Mouse (Mus musculus) ES-Bruce4 (cell line): ENCODE measurements around the gene Nedd4. TPM values are rescaled to one million over a fixed set of nuclear protein-coding genes. Genes with fewer than 3 reads are reported as not detected.

Experiments
- H3K27ac ChIP-seq: 2 replicates; pipeline ENCODE4 v1.5.1; 2012; ENCODE audit warnings: low read length, inconsistent platforms; ENCODE audit not compliant: insufficient read depth
- H3K27me3 ChIP-seq: 2 replicates; pipeline ENCODE4 v1.6.1; 2012; ENCODE audit warnings: mild to moderate bottlenecking, low read length, inconsistent platforms; ENCODE audit not compliant: control insufficient read depth, poor library complexity, insufficient read depth, severe bottlenecking
- H3K36me3 ChIP-seq: 2 replicates; pipeline ENCODE4 v1.6.1; 2012; ENCODE audit warnings: inconsistent platforms, mild to moderate bottlenecking, low read length, moderate library complexity; ENCODE audit not compliant: control insufficient read depth, poor library complexity, insufficient read depth, severe bottlenecking
- H3K4me1 ChIP-seq: one replicate; pipeline ENCODE4 v1.8.1; 2011; ENCODE audit warnings: low read length; ENCODE audit not compliant: control insufficient read depth, insufficient read depth
- H3K4me3 ChIP-seq: 2 replicates; pipeline ENCODE4 v1.5.1; 2011; ENCODE audit warnings: low read depth, mild to moderate bottlenecking, low read length
- H3K9ac ChIP-seq: 2 replicates; pipeline ENCODE4 v1.6.1; 2012; ENCODE audit warnings: low read depth, mild to moderate bottlenecking, inconsistent platforms; ENCODE audit not compliant: poor library complexity, severe bottlenecking
- H3K9me3 ChIP-seq: replicated peaks from 2 replicates; pipeline ENCODE4 v1.6.1; 2012; ENCODE audit warnings: mild to moderate bottlenecking, low read length, inconsistent platforms; ENCODE audit not compliant: control insufficient read depth, poor library complexity, insufficient read depth, severe bottlenecking
- CTCF ChIP-seq: IDR thresholded peaks from one replicate; pipeline ENCODE4 v1.8.1; 2011; ENCODE audit warnings: low read depth, low read length
- EP300 ChIP-seq: IDR thresholded peaks from 2 replicates; pipeline ENCODE4 v1.6.1; 2011; ENCODE audit warnings: low read depth, low read length; ENCODE audit not compliant: insufficient read depth
- POLR2A ChIP-seq: IDR thresholded peaks from one replicate; pipeline ENCODE4 v1.8.1; 2011; ENCODE audit warnings: low read length; ENCODE audit not compliant: insufficient read depth
- polyA plus RNA-seq: library from polyadenylated mRNA; stranded (reverse); fragments of >200 nt; gene quantifications from 2 replicates; pipeline ENCODE4 v1.2.4, GENCODE M21; 2011; ENCODE audit warnings: low read depth; ENCODE audit not compliant: missing spikeins, insufficient read depth, insufficient read length

Nedd4 gene
- polyA plus RNA-seq, 1 experiment, result 1,184 TPM

DNA sequence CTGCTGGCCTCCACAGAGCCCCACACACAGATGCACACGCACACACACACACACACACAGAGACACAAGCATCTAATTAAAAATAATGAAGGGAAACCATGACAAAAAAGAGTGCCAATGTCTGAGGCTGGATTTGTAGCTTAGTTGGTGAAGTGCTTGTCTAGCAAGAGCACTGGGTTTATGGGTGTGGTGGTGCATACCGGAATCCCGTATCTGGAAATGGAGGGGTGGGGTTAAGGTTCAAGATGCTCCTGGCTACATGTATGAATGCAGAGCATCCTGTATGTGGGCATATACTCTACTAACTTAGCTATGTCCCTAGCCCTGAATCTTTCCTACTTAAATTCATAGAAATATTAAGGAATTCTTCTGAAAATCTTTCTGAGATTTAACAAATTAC lies 5.0 kb downstream of the Nedd4 start:
- Histone ChIP-seq H3K4me1 (no peaks in the 10 kb centered on the region), H3K27me3 (no peaks in the 10 kb centered on the region), H3K27ac (no peak overlapping the region), H3K4me3 (no peak overlapping the region), H3K9me3 (no peaks in the 10 kb centered on the region), H3K36me3 (peaks cover 70% of the 10 kb centered on the region), H3K9ac (no peak overlapping the region)
- TF ChIP-seq CTCF (no peak), POLR2A (no peak), EP300 (no peak)

DNA sequence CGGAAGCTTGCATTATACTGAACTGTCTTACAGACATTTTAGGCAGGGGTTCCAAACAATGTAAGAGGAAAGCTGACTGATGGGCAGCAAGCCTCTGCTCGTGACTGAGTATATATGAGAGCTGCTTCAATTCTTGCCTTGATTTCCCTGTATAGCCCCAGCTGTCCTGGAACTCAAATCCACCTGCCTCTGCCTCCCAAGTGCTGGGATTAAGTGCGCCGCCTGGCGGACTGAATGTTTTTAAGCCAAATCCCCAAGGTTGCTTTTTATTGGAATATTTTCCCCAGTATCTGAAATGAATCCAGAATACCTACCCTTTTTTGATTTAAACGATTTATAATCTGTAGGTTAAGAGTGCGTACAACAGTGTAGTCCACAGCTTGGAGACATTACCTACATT lies 7.2 kb downstream of the Nedd4 start:
- Histone ChIP-seq H3K4me1 (no peaks in the 10 kb centered on the region), H3K9ac (peak overlapping the region; percentile 13; the same call in 1 of the 2 replicates), H3K9me3 (no peaks in the 10 kb centered on the region), H3K36me3 (peaks cover 78% of the 10 kb centered on the region), H3K27me3 (no peaks in the 10 kb centered on the region), H3K27ac (no peak overlapping the region), H3K4me3 (no peak overlapping the region)
- TF ChIP-seq EP300 (no peak), CTCF (peak; percentile 48)

DNA sequence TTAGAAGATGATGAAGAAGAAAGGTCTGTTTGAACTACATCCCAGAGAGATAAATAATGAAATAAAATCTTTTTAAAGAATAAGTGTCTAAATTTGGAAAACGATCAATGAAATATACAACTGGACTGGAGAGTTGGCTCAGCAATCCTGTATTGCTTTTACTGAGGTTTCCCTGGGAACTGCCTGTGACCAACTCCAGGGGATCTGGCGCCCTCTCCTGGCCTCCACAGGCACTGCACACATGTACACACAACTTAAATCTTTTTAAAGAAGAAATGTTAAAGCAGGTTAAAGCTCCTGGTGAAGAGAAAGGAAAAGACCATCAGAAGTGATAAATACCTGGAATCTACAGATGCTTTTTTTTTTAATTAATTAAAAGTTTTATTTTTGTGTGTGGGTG lies 10.2 kb downstream of the Nedd4 start:
- TF ChIP-seq CTCF (peak; percentile 93), EP300 (no peak), POLR2A (no peak)
- H3K36me3 ChIP-seq, result peaks cover 75% of the 10 kb centered on the region
- H3K4me3 ChIP-seq, result no peak overlapping the region
- H3K9me3 ChIP-seq, result no peaks in the 10 kb centered on the region
- no peaks in the 10 kb centered on the region for H3K27me3 ChIP-seq
- H3K27ac ChIP-seq, result no peak overlapping the region
- no peaks in the 10 kb centered on the region for H3K4me1 ChIP-seq
- no peak overlapping the region for H3K9ac ChIP-seq

DNA sequence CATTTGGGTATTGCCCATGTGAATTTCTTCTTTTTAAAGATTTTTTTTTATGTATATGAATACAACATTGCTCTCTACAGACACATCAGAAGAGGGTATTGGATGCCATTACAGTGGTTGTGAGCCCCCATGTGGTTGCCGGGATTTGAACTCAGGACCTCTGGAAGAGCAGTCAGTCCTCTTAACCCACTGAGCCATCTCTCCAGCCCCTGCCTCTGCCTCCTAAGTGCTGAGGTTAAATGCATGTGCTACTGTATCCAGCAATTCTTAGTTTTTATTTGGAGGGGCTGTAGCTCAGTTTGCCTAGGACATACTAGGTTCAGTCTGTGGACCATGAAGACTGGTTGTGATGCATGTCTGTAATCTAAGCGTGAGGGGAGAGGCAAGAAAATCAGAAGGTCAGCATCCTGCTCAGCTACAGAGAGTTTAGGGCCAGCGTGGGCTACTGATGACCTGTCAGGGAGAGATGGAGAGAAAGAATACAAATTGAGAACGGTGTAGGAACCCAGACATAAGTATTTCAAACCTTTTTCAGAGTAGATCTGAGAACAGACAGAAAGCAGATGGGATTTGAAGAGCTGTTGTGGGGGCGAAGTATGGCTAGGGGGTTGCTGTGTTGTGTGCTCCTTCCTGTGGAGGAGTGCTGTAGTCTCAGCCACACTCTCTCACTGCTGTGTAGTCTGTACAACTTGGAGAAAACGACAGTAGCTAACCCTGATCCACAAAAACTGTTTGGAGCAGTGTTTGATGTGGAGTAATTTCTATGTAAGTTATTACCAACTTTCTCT lies 13.0 kb downstream of the Nedd4 start:
- no peak overlapping the region for H3K9ac ChIP-seq
- TF ChIP-seq EP300 (no peak), POLR2A (no peak), CTCF (no peak)
- no peaks in the 10 kb centered on the region for H3K27me3 ChIP-seq
- peaks cover 67% of the 10 kb centered on the region for H3K36me3 ChIP-seq
- H3K9me3 ChIP-seq, result no peaks in the 10 kb centered on the region
- no peaks in the 10 kb centered on the region for H3K4me1 ChIP-seq
- no peak overlapping the region for H3K27ac ChIP-seq
- H3K4me3 ChIP-seq, result no peak overlapping the region

DNA sequence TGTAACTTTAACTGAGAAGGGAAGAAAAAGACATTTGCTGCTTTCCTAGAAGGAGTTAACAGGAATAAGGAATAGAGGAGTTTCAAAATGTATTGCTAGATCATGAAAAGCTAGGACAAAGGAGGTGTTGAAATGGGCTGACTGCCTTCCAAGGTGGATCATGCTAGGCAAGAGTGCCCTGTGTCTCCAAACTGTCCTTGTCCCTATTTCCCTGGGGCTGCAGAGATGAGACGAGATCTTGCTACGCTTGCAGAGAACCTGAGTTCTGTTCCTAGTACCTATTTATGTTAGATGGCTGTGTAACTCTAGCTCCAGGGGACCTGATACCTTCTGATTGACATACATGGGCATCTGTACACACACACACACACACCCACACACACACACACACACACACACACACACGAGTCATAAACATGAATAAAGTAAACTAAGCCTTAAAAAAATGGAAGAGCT lies 13.6 kb downstream of the Nedd4 start:
- TF ChIP-seq CTCF (no peak), EP300 (no peak), POLR2A (no peak)
- no peaks in the 10 kb centered on the region for H3K9me3 ChIP-seq
- no peaks in the 10 kb centered on the region for H3K27me3 ChIP-seq
- H3K36me3 ChIP-seq, result peaks cover 66% of the 10 kb centered on the region
- H3K27ac ChIP-seq, result no peak overlapping the region
- no peaks in the 10 kb centered on the region for H3K4me1 ChIP-seq
- no peak overlapping the region for H3K4me3 ChIP-seq
- no peak overlapping the region for H3K9ac ChIP-seq

- Histone ChIP-seq H3K36me3 (peaks cover 70% of the 10 kb centered on the region), H3K4me3 (no peak overlapping the region), H3K27ac (no peak overlapping the region), H3K9ac (no peak overlapping the region), H3K4me1 (no peaks in the 10 kb centered on the region), H3K9me3 (no peaks in the 10 kb centered on the region), H3K27me3 (no peaks in the 10 kb centered on the region)
- TF ChIP-seq CTCF (no peak), POLR2A (no peak), EP300 (no peak)
Observed at GRCm38 (mm10) chr9:72677659-72678058, 15.5 kb downstream of the Nedd4 start.
